Mouse (Mus musculus) ES-Bruce4 (cell line): Measurements from ENCODE around the gene Morn1. TPM values are rescaled to one million over a fixed set of nuclear protein-coding genes. Genes with fewer than 3 reads are reported as not detected.

Experiments used
- H3K27ac ChIP-seq: 2 replicates; pipeline ENCODE4 v1.5.1; 2012; ENCODE audit warnings: low read length, inconsistent platforms; ENCODE audit not compliant: insufficient read depth
- H3K27me3 ChIP-seq: 2 replicates; pipeline ENCODE4 v1.6.1; 2012; ENCODE audit warnings: mild to moderate bottlenecking, low read length, inconsistent platforms; ENCODE audit not compliant: control insufficient read depth, poor library complexity, insufficient read depth, severe bottlenecking
- H3K36me3 ChIP-seq: 2 replicates; pipeline ENCODE4 v1.6.1; 2012; ENCODE audit warnings: inconsistent platforms, mild to moderate bottlenecking, low read length, moderate library complexity; ENCODE audit not compliant: control insufficient read depth, poor library complexity, insufficient read depth, severe bottlenecking
- H3K4me1 ChIP-seq: one replicate; pipeline ENCODE4 v1.8.1; 2011; ENCODE audit warnings: low read length; ENCODE audit not compliant: control insufficient read depth, insufficient read depth
- H3K4me3 ChIP-seq: 2 replicates; pipeline ENCODE4 v1.5.1; 2011; ENCODE audit warnings: low read depth, mild to moderate bottlenecking, low read length
- H3K9ac ChIP-seq: 2 replicates; pipeline ENCODE4 v1.6.1; 2012; ENCODE audit warnings: low read depth, mild to moderate bottlenecking, inconsistent platforms; ENCODE audit not compliant: poor library complexity, severe bottlenecking
- H3K9me3 ChIP-seq: replicated peaks from 2 replicates; pipeline ENCODE4 v1.6.1; 2012; ENCODE audit warnings: mild to moderate bottlenecking, low read length, inconsistent platforms; ENCODE audit not compliant: control insufficient read depth, poor library complexity, insufficient read depth, severe bottlenecking
- CTCF ChIP-seq: IDR thresholded peaks from one replicate; pipeline ENCODE4 v1.8.1; 2011; ENCODE audit warnings: low read depth, low read length
- EP300 ChIP-seq: IDR thresholded peaks from 2 replicates; pipeline ENCODE4 v1.6.1; 2011; ENCODE audit warnings: low read depth, low read length; ENCODE audit not compliant: insufficient read depth
- POLR2A ChIP-seq: IDR thresholded peaks from one replicate; pipeline ENCODE4 v1.8.1; 2011; ENCODE audit warnings: low read length; ENCODE audit not compliant: insufficient read depth
- polyA plus RNA-seq: library from polyadenylated mRNA; stranded (reverse); fragments of >200 nt; gene quantifications from 2 replicates; pipeline ENCODE4 v1.2.4, GENCODE M21; 2011; ENCODE audit warnings: low read depth; ENCODE audit not compliant: missing spikeins, insufficient read depth, insufficient read length

Gene Morn1
- polyA plus RNA-seq, 1 experiment = 11.6 TPM

- Histone ChIP-seq H3K4me3 (no peak overlapping the region), H3K27ac (no peak overlapping the region), H3K9ac (no peak overlapping the region), H3K4me1 (peaks cover 6% of the 10 kb centered on the region), H3K36me3 (no peaks in the 10 kb centered on the region), H3K27me3 (no peaks in the 10 kb centered on the region), H3K9me3 (no peaks in the 10 kb centered on the region)
- TF ChIP-seq EP300 = no peak
- no peak for TF ChIP-seq POLR2A
- TF ChIP-seq CTCF = no peak
Measured at GRCm38 (mm10) chr4:155148453-155148852, 62.1 kb downstream of the Morn1 start.

- peaks cover 6% of the 10 kb centered on the region for H3K4me1 ChIP-seq
- no peak overlapping the region for H3K9ac ChIP-seq
- H3K27me3 ChIP-seq = no peaks in the 10 kb centered on the region
- H3K4me3 ChIP-seq = no peak overlapping the region
- no peaks in the 10 kb centered on the region for H3K9me3 ChIP-seq
- TF ChIP-seq CTCF (no peak), POLR2A (no peak), EP300 (no peak)
- H3K36me3 ChIP-seq = no peaks in the 10 kb centered on the region
- no peak overlapping the region for H3K27ac ChIP-seq
Measured at GRCm38 (mm10) chr4:155148910-155149698, 62.7 kb downstream of the Morn1 start.

DNA sequence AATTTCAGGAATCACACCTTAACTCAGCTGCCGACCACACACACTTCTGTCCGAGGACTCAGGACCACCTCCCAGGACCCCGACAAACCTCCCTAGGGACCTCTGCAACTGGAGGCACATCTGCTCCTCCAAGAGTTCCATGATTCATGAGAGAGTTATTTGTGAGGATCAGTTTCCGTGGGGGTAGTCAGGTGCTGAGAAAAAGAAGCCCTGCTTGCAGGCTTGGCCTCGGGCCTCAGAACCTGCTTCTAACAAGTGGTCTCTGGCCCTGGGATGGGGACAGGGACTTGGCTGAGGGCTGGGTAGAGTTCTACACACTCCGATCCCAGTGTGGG is 63.5 kb downstream of the Morn1 start:
- no peak for TF ChIP-seq CTCF
- TF ChIP-seq POLR2A = no peak
- TF ChIP-seq EP300 = no peak
- H3K36me3 ChIP-seq = no peaks in the 10 kb centered on the region
- H3K4me1 ChIP-seq = peaks cover 6% of the 10 kb centered on the region
- H3K4me3 ChIP-seq = no peak overlapping the region
- H3K27ac ChIP-seq = no peak overlapping the region
- H3K27me3 ChIP-seq = no peaks in the 10 kb centered on the region
- H3K9me3 ChIP-seq = no peaks in the 10 kb centered on the region
- peak overlapping the region; percentile 61 for H3K9ac ChIP-seq

DNA sequence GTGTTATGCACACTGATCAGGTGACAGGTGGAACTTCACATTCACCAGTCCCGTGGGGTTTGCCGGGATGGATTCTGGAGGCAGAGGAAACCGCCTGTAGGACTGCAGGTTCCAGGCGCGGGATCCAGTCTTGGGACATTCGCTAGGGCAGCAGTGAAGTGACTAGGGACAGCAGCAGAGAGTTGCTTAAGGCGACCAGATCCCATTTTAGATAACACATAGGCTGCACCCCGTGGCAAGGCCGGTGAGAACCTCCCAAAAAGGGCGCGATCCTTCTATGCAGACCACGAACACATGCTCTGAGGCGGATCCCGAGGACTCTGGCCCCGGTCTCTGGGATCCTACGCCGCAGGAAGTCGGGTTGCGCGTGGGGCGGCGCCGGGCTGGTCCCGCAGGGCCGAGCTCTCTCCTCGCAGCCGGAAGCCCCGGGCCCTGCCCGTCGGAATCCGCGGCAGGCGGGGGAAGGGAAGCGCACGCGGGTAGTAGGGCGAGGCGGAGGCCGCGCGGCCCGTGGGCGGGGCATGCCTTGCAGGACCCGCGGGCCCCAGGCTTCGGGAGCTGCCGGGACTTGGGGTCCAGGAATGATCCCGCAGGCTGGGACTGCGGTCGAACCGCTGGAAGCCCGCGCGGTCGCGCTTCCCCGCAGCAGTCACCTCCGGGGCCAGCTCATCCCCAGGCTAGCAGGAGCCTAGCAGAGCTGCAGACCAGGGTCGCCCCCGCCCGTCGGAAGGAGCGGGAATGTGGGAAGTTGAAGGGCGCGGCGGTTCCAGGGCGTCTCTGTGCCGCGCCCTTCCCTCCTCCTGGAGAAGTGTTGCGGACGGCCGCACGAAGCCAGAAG is 64.1 kb downstream of the Morn1 start:
- no peak for TF ChIP-seq POLR2A
- peak; percentile 48; the same call in 1 of the 2 replicates for TF ChIP-seq EP300
- TF ChIP-seq CTCF = no peak
- H3K4me1 ChIP-seq = peaks cover 6% of the 10 kb centered on the region

GRCm38 (mm10) chr4:155151221-155151788 is 64.9 kb downstream of the Morn1 start:
- no peak overlapping the region for H3K27ac ChIP-seq
- peaks cover 7% of the 10 kb centered on the region for H3K4me1 ChIP-seq
- TF ChIP-seq POLR2A = no peak
- TF ChIP-seq CTCF = no peak
- no peak for TF ChIP-seq EP300

More for the DNA sequence above, 64.1 kb downstream of the Morn1 start:
- H3K9me3 ChIP-seq = no peaks in the 10 kb centered on the region
- H3K36me3 ChIP-seq = no peaks in the 10 kb centered on the region
- peak overlapping the region; percentile 61 for H3K9ac ChIP-seq
- H3K27ac ChIP-seq = no peak overlapping the region
- H3K4me3 ChIP-seq = peak overlapping the region; percentile 41
- H3K27me3 ChIP-seq = no peaks in the 10 kb centered on the region

DNA sequence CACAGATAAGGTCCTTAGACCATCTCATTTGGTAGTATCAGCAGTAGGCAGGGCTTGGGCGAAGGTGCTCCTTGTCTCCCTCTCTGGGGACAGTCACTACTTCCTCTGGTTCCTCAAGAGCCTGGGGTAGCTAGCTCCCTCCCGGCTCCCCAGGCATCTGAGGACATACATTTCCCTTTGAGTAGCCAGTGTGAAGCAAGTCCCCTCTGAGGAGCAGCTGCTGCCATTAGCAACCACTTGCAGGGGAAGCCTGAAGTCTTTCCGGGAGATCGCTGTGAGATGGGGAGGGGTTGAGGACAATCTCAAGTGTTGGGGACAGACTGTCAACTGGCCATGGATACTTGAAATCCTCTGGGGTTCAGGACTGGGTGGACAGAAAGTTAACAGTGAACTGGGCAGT is 65.5 kb downstream of the Morn1 start:
- Histone ChIP-seq H3K27ac (no peak overlapping the region), H3K9me3 (no peaks in the 10 kb centered on the region)

More at GRCm38 (mm10) chr4:155151221-155151788, 64.9 kb downstream of the Morn1 start:
- H3K4me3 ChIP-seq = peak overlapping the region; percentile 41
- H3K27me3 ChIP-seq = no peaks in the 10 kb centered on the region
- no peaks in the 10 kb centered on the region for H3K9me3 ChIP-seq
- no peaks in the 10 kb centered on the region for H3K36me3 ChIP-seq
- peak overlapping the region; percentile 61 for H3K9ac ChIP-seq

More for the DNA sequence above, 65.5 kb downstream of the Morn1 start:
- TF ChIP-seq POLR2A = no peak
- TF ChIP-seq CTCF = no peak
- TF ChIP-seq EP300 = no peak
- Histone ChIP-seq H3K36me3 (no peaks in the 10 kb centered on the region), H3K4me1 (peaks cover 8% of the 10 kb centered on the region), H3K27me3 (no peaks in the 10 kb centered on the region), H3K9ac (no peak overlapping the region), H3K4me3 (no peak overlapping the region)
